Comparison of ENCODE assay signal across 7 mouse cellular contexts in genomic region chr2:30966826-30967225, GRCm38 (mm10). TPM values are rescaled to one million over a fixed set of nuclear protein-coding genes. Genes with fewer than 3 reads are reported as not detected.
DNase-seq lines count a peak whose midpoint lies in the region; ATAC-seq lines count a peak whose summit lies in the region.

No protein-coding gene starts in this region.

- DNase-seq in 3T3-L1 (ENCODE audit: low read depth, low spot score) (peak; percentile 20), A20 (ENCODE audit: low read depth, low spot score) (peak; percentile 61)
- DNase-seq in forebrain, embryonic 10.5 days (ENCODE audit: extremely low spot score, low spot score): no peak
- no peak for DNase-seq in liver, embryonic 11.5 days (ENCODE audit: low spot score)
- DNase-seq in layer of hippocampus, postnatal 10 days (ENCODE audit: low spot score in 2 of 2): no peak
- no peak for DNase-seq in left cerebral cortex, postnatal 25 days (ENCODE audit: low spot score in 2 of 2)

- intact Hi-C loops in left cerebral cortex, postnatal 25 days (cut with DNase I): loop anchor here (1.0 kb wide), 1 partner anchor 14 kb away; no protein-coding TSS in a partner anchor

- H3K4me1 ChIP-seq in forebrain, embryonic 10.5 days: peaks cover 24% of the 10 kb centered on the region
- H3K4me1 ChIP-seq in liver, embryonic 11.5 days (replicated peaks; ENCODE audit: control insufficient read depth, insufficient read depth, low read length): peaks cover 13% of the 10 kb centered on the region

- peaks cover 61% of the 10 kb centered on the region for H3K36me3 ChIP-seq in forebrain, embryonic 10.5 days (replicated peaks)
- H3K36me3 ChIP-seq in liver, embryonic 11.5 days (ENCODE audit: control insufficient read depth, insufficient read depth, low read length): peaks cover 20% of the 10 kb centered on the region; the same call in 1 of the 2 replicates

- ATAC-seq in liver, embryonic 11.5 days (replicated peaks; ENCODE audit: low FRiP score): 0 out of 2 replicates have a peak, but pooled peaks have one; percentile 26
- ATAC-seq in neutrophil, adult 5-6 weeks (ENCODE audit: extremely low read depth, insufficient number of reproducible peaks, low FRiP score, poor library complexity, severe bottlenecking): 0 out of 2 replicates have a peak, but pooled peaks have one; percentile 3

- H3K9me3 ChIP-seq in forebrain, embryonic 10.5 days: no peaks in the 10 kb centered on the region
- no peaks in the 10 kb centered on the region for H3K9me3 ChIP-seq in liver, embryonic 11.5 days (ENCODE audit: control insufficient read depth, low read length)

- H3K4me2 ChIP-seq in liver, embryonic 11.5 days: peak overlapping the region; percentile 98

- H3K4me3 ChIP-seq in forebrain, embryonic 10.5 days: peak overlapping the region; percentile 99
- H3K4me3 ChIP-seq in liver, embryonic 11.5 days (ENCODE audit: low read depth, low read length): peak overlapping the region; percentile 99

- H3K27ac ChIP-seq in forebrain, embryonic 10.5 days: peak overlapping the region; percentile 93
- H3K27ac ChIP-seq in liver, embryonic 11.5 days (ENCODE audit: low read depth, low read length): peak overlapping the region; percentile 70; the same call in 1 of the 2 replicates

- WGBS in forebrain, embryonic 10.5 days: 27% methylated on average over 16 of the region's 16 CpGs
- WGBS in liver, embryonic 11.5 days: 14% methylated on average over 16 of the region's 16 CpGs

- peak overlapping the region; percentile 98 for H3K9ac ChIP-seq in liver, embryonic 11.5 days (ENCODE audit: low read depth, low read length)

- H3K27me3 ChIP-seq in forebrain, embryonic 10.5 days (ENCODE audit: poor library complexity, severe bottlenecking): no peaks in the 10 kb centered on the region
- no peaks in the 10 kb centered on the region for H3K27me3 ChIP-seq in liver, embryonic 11.5 days (replicated peaks; ENCODE audit: control insufficient read depth, insufficient read depth, low read length)

RNA-seq across cellular contexts. Expression of gene Tor1a, which starts 0.9 kb away (rescaled TPM):
- 84.9 and 89.6 TPM in 2 replicates for polyA plus RNA-seq in forebrain, embryonic 10.5 days (2016; fragmentation: Nextera tagmentation; extraction: Ambion mirVana)
- 71.7 and 73.2 TPM in 2 replicates for polyA plus RNA-seq in liver, embryonic 11.5 days (2014; fragmentation: Nextera tagmentation; extraction: Ambion mirVana)
- total RNA-seq in neutrophil, adult 5-6 weeks (2017): 64.5 and 65.3 TPM in 2 replicates
- 10 to 100 TPM; 44.4 to 52.8 TPM for total RNA-seq in layer of hippocampus, postnatal 10 days (2021)
- total RNA-seq in left cerebral cortex, postnatal 25 days (2021): 10 to 100 TPM; 36.1 to 39.2 TPM

RNA-seq across cellular contexts. Expression of gene Tor1b, which starts 14.1 kb away (rescaled TPM):
- polyA plus RNA-seq in forebrain, embryonic 10.5 days (2016; fragmentation: Nextera tagmentation; extraction: Ambion mirVana): 23.6 and 24.2 TPM in 2 replicates
- 27.2 and 31.6 TPM in 2 replicates for polyA plus RNA-seq in liver, embryonic 11.5 days (2014; fragmentation: Nextera tagmentation; extraction: Ambion mirVana)
- 30.9 and 38.5 TPM in 2 replicates for total RNA-seq in neutrophil, adult 5-6 weeks (2017)
- total RNA-seq in layer of hippocampus, postnatal 10 days (2021): 10 to 100 TPM; 33.3 to 35.2 TPM
- total RNA-seq in left cerebral cortex, postnatal 25 days (2021): 10 to 100 TPM; 31.7 to 32.8 TPM

RNA-seq across cellular contexts. Expression of gene BC005624, which starts 15.2 kb away (rescaled TPM):
- 61.9 and 62.0 TPM in 2 replicates for polyA plus RNA-seq in forebrain, embryonic 10.5 days (2016; fragmentation: Nextera tagmentation; extraction: Ambion mirVana)
- polyA plus RNA-seq in liver, embryonic 11.5 days (2014; fragmentation: Nextera tagmentation; extraction: Ambion mirVana): 51.6 and 53.5 TPM in 2 replicates
- total RNA-seq in neutrophil, adult 5-6 weeks (2017): 118 and 128 TPM in 2 replicates
- total RNA-seq in layer of hippocampus, postnatal 10 days (2021): 10 to 100 TPM; 49.0 to 52.0 TPM
- 10 to 100 TPM; 60.8 to 63.3 TPM for total RNA-seq in left cerebral cortex, postnatal 25 days (2021)

RNA-seq across cellular contexts. Expression of gene Usp20, which starts 15.3 kb away (rescaled TPM):
- 18.0 and 18.1 TPM in 2 replicates for polyA plus RNA-seq in forebrain, embryonic 10.5 days (2016; fragmentation: Nextera tagmentation; extraction: Ambion mirVana)
- 11.5 and 12.9 TPM in 2 replicates for polyA plus RNA-seq in liver, embryonic 11.5 days (2014; fragmentation: Nextera tagmentation; extraction: Ambion mirVana)
- 8.7 and 9.8 TPM in 2 replicates for total RNA-seq in neutrophil, adult 5-6 weeks (2017)
- total RNA-seq in layer of hippocampus, postnatal 10 days (2021): 10 to 100 TPM; 73.6 to 74.9 TPM
- total RNA-seq in left cerebral cortex, postnatal 25 days (2021): 10 to 100 TPM; 66.2 to 72.1 TPM

RNA-seq across cellular contexts. Expression of gene Ptges, which starts 37.2 kb away (rescaled TPM):
- polyA plus RNA-seq in forebrain, embryonic 10.5 days (2016; fragmentation: Nextera tagmentation; extraction: Ambion mirVana): 5.1 and 7.3 TPM in 2 replicates
- polyA plus RNA-seq in liver, embryonic 11.5 days (2014; fragmentation: Nextera tagmentation; extraction: Ambion mirVana): 0.92 and 0.97 TPM in 2 replicates
- not detected in 2 replicates for total RNA-seq in neutrophil, adult 5-6 weeks (2017)
- total RNA-seq in layer of hippocampus, postnatal 10 days (2021): 1 to 10 TPM; 5.7 to 6.6 TPM
- 1 to 10 TPM; 4.5 to 5.1 TPM for total RNA-seq in left cerebral cortex, postnatal 25 days (2021)

Comparison
In these comparisons a context has a peak if more than half of its experiments do, and no peak if none do; other contexts are left out.
1. DNase-seq: peak in 3T3-L1 (single experiment) and A20 (single experiment); none in forebrain, embryonic 10.5 days (single experiment), liver, embryonic 11.5 days (single experiment), layer of hippocampus, postnatal 10 days (0 of 2) and left cerebral cortex, postnatal 25 days (0 of 2).